Mouse (Mus musculus) left cerebral cortex, postnatal 14 days (tissue): ENCODE results near the gene Kcnj8. TPM values are rescaled to one million over a fixed set of nuclear protein-coding genes. Genes with fewer than 3 reads are reported as not detected.

ENCODE experiments used
- DNase-seq, 2 experiments: peaks; one replicate each; pipeline ENCODE4 v3.0.0; 2021 to 2022; ENCODE audit warnings: low spot score in 2 of 2, mixed read lengths in 1 of 2
- intact Hi-C: fragments of 180-260 bp; cut with DNase I; formaldehyde crosslinking; loops from one replicate; pipeline ENCODE4 v1.15.1; 2025
- total RNA-seq, 2 experiments: library from RNA; stranded (reverse); gene quantifications; 2 replicates each; pipeline ENCODE4 v1.2.3; 2021

The Kcnj8 gene
- total RNA-seq, 2 experiments from 2014 or later: 3.9 to 4.4 TPM

DNA sequence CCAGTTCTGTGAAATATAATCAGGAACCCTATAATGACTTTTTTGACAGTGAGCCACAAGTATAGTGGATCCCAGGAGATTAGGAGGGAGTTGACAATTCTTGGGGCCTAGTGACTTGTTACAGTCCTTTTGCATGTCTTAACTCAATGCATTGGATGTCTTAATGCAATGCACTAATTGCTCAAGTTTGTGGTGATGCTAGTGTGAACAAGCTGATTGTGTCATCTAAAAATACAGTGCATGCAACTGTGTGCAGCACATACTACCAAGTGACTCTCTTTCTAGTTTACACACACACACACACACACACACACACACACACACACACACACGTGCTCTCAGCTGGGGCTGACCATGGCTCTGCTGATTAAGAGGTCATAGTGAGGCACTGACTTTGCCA, 15.4 kb downstream of the Kcnj8 start:
- no peak for DNase-seq
- intact Hi-C loops: no loop called here

GRCm38 (mm10) chr6:142551482-142551881, 19.9 kb downstream of the Kcnj8 start:
- intact Hi-C loops: no loop called here
- DNase-seq: no peak

DNA sequence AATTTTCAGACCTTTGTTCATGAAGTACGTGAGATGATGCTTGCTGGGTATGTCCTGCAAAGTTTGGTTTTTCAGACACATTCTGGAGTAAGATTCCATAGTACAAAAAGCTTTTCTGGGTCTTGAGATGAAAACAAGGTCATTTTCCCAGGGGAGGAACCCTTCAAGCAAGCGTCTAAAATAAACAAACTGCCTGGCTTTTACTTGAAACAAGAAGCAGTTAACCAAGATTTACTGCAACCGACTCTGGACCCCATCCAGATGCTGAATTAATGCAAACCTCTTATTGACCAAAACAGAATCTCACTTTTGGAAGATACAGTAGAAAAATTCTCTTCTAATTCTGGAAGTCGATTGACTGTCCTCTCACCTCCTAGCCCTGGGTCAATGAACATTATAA, 20.5 kb downstream of the Kcnj8 start:
- intact Hi-C loops: no loop called here
- no peak for DNase-seq

DNA sequence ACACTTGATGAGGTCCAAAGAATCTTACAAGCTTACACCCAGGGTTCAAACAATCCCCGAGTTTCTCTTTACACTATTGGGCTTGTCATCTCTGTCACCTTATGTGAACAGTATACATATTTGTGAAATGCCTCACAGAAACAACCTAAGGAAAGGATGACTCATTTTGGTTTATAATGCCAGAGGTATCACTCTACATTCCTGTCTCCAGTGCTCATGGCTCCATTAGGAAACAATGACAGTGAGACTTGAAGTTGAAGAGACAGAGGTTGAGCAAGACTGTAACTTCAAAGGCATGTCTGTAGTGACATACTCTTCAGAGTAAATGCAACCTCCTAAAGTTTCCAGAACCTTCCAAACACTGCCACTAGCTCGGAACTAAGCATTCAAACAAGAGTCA, 23.0 kb downstream of the Kcnj8 start:
- intact Hi-C loops: no loop called here
- DNase-seq: no peak

DNA sequence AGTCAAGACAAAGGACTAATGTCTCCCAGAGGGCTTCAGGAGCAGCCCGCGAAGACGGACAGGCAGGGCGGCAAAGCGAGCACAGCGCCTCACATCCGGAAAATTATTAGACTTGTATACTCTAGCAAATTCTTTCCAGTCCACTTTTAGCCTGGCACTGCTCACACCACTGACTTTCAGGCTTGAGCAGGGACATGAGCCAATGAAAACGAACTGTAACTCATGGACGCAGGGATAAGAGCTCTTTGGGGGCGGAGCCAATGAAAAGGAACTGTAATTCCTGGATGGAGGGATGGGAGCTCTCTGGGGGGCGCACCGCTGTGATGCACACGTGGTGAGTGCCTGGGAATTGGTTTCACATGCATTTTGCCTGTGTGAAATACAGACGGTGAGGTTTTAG, 26.3 kb downstream of the Kcnj8 start:
- DNase-seq: no peak
- intact Hi-C loops: no loop called here

- intact Hi-C loops: no loop called here
- DNase-seq: no peak
Measured at GRCm38 (mm10) chr6:142543648-142544047, 27.8 kb downstream of the Kcnj8 start.

GRCm38 (mm10) chr6:142542800-142543175, 28.6 kb downstream of the Kcnj8 start:
- intact Hi-C loops: no loop called here
- DNase-seq: no peak

- intact Hi-C loops: no loop called here
- no peak for DNase-seq
Measured at GRCm38 (mm10) chr6:142542082-142542799, 29.2 kb downstream of the Kcnj8 start.

DNA sequence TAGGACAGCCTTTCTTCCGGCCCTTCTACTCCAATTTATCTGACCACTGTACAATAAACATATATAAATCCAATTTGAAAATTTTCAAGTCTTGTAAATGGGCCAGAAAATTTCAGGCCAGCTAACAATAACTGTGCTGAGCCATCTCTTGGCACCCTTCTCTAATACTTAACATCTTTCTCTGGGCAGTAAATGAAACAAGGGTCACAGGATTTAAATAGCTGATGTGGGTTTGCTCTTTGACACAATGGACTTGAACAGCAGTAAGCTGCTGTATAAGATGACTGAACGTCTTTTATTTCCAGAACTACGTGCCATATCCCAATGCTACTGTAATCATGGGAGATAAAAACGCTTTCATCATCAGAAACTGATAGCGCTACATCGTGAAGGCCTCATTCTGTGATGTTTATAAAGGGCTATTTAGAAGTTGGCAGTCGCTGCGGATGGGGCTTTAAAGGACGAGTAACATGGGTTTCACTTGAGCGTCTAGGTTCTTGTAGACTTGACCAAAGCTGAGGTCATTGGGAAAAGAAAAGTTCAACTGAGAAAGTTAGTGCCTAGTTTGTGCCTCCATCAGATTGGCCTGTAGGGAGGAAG, 30.8 kb downstream of the Kcnj8 start:
- intact Hi-C loops: no loop called here
- DNase-seq: no peak

DNA sequence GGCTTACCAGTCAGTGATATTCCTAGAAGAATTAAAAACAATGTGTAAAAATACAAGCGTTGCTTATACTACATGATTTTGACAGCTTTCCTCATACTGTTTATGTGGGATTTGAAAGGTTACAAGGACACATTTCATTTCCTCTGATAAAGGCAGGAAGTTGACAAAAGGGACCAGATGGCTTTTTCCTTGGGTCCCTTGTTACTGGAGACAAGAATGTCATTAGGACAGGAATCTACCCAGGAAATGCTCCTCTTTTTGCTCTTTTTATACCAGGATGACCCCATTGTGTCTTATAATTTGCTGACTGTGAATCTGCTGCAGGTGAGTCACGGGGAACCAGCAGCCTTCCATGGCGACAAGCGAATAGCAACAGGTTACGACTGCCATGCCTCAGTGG, 31.3 kb downstream of the Kcnj8 start:
- intact Hi-C loops: no loop called here
- no peak for DNase-seq

- DNase-seq: no peak
- intact Hi-C loops: no loop called here
Measured at GRCm38 (mm10) chr6:142538503-142538902, 32.9 kb downstream of the Kcnj8 start.

DNA sequence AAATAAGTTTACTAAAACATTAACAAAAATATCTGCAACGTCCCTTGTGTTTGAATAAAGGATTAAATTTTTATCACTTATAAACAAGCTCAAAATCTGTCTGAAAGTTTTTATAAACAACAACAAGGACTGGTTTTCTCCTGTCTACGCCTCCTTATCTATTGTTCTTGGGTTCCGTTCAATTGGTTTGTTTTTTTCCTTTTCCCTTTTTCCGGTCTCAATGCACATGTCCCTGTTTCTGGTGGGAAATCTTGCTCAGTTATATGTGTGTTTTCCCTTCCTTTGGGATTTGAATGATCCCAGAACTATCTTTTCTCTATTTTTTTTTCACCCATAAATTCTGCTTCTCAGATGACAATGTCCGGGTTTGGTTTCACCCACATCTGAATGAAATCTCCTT, 38.0 kb downstream of the Kcnj8 start:
- no peak for DNase-seq
- intact Hi-C loops: no loop called here

DNA sequence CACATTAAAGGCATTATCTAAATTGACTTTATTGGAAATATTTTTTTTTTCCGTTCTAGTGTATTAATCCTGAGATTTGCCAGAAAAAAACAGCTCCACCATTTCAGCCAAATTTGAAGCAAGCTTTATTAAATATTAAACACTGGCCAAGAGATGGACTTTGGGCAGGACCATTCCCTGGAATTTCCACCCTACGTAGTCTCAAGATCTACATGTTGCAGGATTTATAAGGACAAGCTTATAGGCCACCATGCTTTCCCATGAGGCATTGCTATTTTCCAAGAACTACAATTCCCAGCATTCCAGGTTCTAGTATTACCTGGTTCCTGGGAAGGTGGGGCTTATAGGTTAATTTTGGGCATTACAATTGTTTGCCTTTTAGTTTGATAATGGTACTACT, 38.7 kb downstream of the Kcnj8 start:
- intact Hi-C loops: no loop called here
- DNase-seq: no peak

DNA sequence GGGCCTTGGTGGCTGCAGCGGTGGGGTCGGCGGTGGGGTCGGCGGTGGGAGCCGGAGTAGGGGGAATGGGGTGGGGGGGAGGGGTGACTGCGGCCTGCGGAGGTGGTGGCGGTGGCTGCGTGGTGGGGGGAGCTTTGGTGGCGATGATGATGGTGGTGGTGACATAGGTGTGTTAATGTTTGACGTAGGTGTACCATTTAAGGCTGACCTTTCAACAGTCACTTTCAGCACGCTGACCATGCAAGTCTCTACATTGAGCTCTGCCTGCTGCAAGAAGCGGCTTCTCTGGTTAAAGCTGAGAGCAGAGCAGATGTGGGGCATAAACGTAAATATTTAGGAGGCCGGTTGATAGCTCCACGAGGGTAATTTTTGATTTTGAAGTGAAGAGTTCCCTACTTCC, 39.3 kb downstream of the Kcnj8 start:
- DNase-seq: no peak
- intact Hi-C loops: no loop called here

GRCm38 (mm10) chr6:142530378-142530777, 41.0 kb downstream of the Kcnj8 start:
- intact Hi-C loops: no loop called here
- DNase-seq: no peak

DNA sequence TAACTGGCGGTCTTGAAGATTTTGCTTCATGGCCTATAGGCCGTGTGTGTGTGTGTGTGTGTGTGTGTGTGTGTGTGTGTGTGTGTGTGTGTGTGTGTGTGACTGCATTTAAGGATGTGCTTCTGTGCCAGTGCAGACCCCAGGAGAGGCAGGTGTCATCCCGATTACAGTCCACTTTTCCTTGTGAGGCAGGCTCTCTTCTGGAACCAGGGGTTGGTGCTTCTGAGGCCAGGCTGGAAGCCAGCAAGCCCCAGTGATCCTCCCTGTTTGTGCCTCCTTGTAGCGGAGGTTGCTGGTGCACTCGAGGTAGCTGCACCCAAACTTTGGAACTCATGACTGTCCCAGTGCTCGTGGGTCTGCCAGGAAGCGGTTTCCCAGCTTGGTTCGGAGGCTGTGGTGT, 41.7 kb downstream of the Kcnj8 start:
- no peak for DNase-seq
- intact Hi-C loops: no loop called here

GRCm38 (mm10) chr6:142527931-142528562, 43.4 kb downstream of the Kcnj8 start:
- DNase-seq: no peak
- intact Hi-C loops: no loop called here

DNA sequence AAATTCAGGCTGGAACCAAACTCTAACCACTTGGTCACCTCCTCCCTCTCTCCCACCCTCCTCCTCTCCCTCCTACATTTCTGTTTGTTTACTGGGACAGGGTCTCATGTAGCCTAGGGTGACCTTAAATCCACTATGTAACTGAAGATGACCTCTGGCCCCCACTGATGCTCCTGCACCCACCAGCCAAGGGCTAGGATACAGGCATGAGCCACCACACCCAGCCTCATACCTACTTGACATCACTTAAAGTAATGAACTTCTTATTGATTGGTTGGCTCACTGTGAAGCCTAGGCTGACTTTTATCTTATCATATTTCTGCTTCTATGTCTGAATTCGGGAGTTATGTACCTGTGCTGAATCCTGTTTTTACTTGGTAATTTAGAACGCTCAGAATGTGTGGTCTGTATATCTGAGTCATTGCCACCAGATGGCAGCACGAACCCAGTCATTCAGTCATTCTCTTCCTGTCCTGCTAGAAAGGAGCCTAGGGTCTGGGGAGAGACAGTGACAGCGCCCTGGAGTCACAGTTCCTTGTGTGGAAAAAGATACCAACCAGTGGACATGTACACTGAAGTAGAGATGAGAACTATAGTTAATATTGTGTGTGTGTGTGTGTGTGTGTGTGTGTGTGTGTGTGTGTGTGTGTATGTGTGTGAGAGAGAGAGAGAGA, 46.6 kb downstream of the Kcnj8 start:
- intact Hi-C loops: loop anchor here (1.0 kb wide), 1 partner anchor 211 kb away; no protein-coding TSS in a partner anchor
- DNase-seq: peak; percentile 75 to 82

- intact Hi-C loops: no loop called here
- no peak for DNase-seq
Measured at GRCm38 (mm10) chr6:142521591-142522110, 49.8 kb downstream of the Kcnj8 start.

GRCm38 (mm10) chr6:142519110-142519509, 52.3 kb downstream of the Kcnj8 start:
- intact Hi-C loops: loop anchor here (5.0 kb wide), 2 partner anchors 42 to 157 kb away; no protein-coding TSS in a partner anchor
- peak; percentile 30 to 33 for DNase-seq
